Mouse (Mus musculus): ENCODE measurements around the gene Hdac4.

DNA sequence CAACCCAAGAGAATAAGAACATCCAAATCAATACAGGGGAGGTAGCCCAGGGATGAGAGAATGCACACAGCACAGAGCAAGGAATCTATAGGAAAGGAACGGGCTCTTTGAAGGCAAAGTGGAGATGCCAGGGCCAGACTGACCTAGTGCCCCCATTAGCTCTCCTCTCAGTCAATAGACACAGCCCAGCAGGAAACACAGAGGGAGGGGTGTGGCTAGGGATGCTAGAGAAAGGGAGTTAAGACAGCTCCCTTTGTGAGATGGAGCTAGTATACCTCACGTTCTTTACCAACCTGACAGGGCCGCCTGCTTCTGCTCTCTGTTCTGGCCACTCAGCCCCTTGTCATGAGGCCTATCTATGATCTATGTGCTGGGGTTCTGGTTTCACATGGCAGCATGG is 144.9 kb downstream of the Hdac4 start:
- TF ChIP-seq CTCF (IDR thresholded peaks at IDR 0.05; ENCODE audit: control insufficient read depth, insufficient read depth, low read length) (no peak), POLR2A (IDR thresholded peaks at IDR 0.05; ENCODE audit: borderline replicate concordance, control insufficient read depth, low read depth, low read length) (no peak)

Measured in bone marrow, adult 2 months (tissue).